ENCODE assay signal across 2 mouse cellular contexts in the genomic region with DNA sequence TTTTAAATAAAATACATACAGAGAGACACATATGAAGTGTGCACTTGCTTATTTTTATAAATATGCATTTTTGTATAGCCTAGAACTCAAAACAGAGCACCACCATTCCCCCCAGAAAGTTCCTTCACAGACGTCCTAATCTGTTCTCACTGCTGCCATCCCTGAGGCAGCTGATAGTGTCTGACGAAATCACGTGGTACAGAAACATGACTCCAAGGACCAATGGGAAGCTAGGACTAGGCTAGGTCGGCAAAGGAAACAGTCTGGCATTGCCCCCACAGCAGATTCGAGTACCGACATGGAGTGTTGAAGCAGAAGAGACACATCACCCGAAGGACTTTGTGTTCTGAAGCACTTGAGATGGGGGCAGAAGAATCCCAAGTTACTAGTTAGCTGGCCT.
A peak's percentile ranks its signal among the peaks of the same experiment; 100 is the strongest.
TF ChIP-seq lines count a peak whose summit lies in the region.

No protein-coding gene starts in this region.

TF ChIP-seq in MEL, 35 proteins besides CTCF, POLR2A, EP300 and RAD21 (continued from another document):
- TF ChIP-seq GATA1 (IDR thresholded peaks at IDR 0.05; ENCODE audit: low read depth, low read length) (0 out of 2 replicates have a peak, but pooled peaks have one; percentile 10), USF1 (IDR thresholded peaks at IDR 0.05; ENCODE audit: low read depth, low read length) (peak; percentile 88)

TF ChIP-seq in myocyte, 11 proteins besides CTCF, POLR2A, EP300 and RAD21 (continued from another document):
- TF ChIP-seq TCF12 (IDR thresholded peaks at IDR 0.05; ENCODE audit: insufficient read depth, poor library complexity, severe bottlenecking) (no peak), USF1 (IDR thresholded peaks at IDR 0.05; ENCODE audit: low read depth) (peak; percentile 51)
